Mouse (Mus musculus) neural tube, embryonic 15.5 days (tissue): Measurements from ENCODE around the gene Mb. TPM values are rescaled to one million over a fixed set of nuclear protein-coding genes. Genes with fewer than 3 reads are reported as not detected.

ENCODE experiments used
- ATAC-seq: fragments of 200-750 bp; cut with Nextera tagmentation; 2 replicates; pipeline ENCODE4 v1.8.0; 2017; ENCODE audit warnings: mild to moderate bottlenecking, moderate TSS enrichment, moderate library complexity; ENCODE audit not compliant: low FRiP score
- H3K27ac ChIP-seq: fragments of 300-500 bp; sonication (generic); replicated peaks from 2 replicates; pipeline ENCODE4 v1.5.1; 2015; ENCODE audit warnings: mild to moderate bottlenecking, inconsistent platforms
- H3K27me3 ChIP-seq: fragments of 300-500 bp; sonication (generic); replicated peaks from 2 replicates; pipeline ENCODE4 v1.6.1; 2015; ENCODE audit warnings: inconsistent platforms
- H3K36me3 ChIP-seq: fragments of 300-500 bp; sonication (generic); 2 replicates; pipeline ENCODE4 v1.6.1; 2015; ENCODE audit warnings: inconsistent platforms
- H3K4me1 ChIP-seq: fragments of 300-500 bp; sonication (generic); 2 replicates; pipeline ENCODE4 v1.6.1; 2015; ENCODE audit warnings: inconsistent platforms
- H3K4me2 ChIP-seq: fragments of 300-500 bp; sonication (generic); 2 replicates; pipeline ENCODE4 v1.6.1; 2015; ENCODE audit warnings: inconsistent platforms, mild to moderate bottlenecking, moderate library complexity
- H3K4me3 ChIP-seq: fragments of 300-500 bp; sonication (generic); replicated peaks from 2 replicates; pipeline ENCODE4 v1.5.1; 2015; ENCODE audit warnings: mild to moderate bottlenecking, inconsistent platforms
- H3K9ac ChIP-seq: fragments of 300-500 bp; sonication (generic); replicated peaks from 2 replicates; pipeline ENCODE4 v1.6.1; 2015; ENCODE audit warnings: mild to moderate bottlenecking, inconsistent platforms
- H3K9me3 ChIP-seq: fragments of 300-500 bp; sonication (generic); replicated peaks from 2 replicates; pipeline ENCODE4 v1.6.1; 2016; ENCODE audit warnings: inconsistent platforms
- WGBS: fragments of 180-500 bp; shearing (Covaris S2); methylation state at CpG from one replicate; pipeline ENCODE4 v1.1.7; 2015; ENCODE audit warnings: mixed read lengths; 5-methylcytosine and 5-hydroxymethylcytosine counted together
- polyA plus RNA-seq: library from polyadenylated mRNA; unstranded; fragments of >200 nt; fragmentation: Nextera tagmentation; extraction: Ambion mirVana; gene quantifications from 2 replicates; pipeline ENCODE4 v1.2.1, GENCODE M21; 2015

Gene Mb
- polyA plus RNA-seq, 1 experiment from 2014 or later: 1.3 TPM

GRCm38 (mm10) chr15:77021851-77022250 lies 28.6 kb downstream of the Mb start:
- H3K4me3 ChIP-seq: no peak overlapping the region
- H3K36me3 ChIP-seq: no peaks in the 10 kb centered on the region
- 0 out of 2 replicates have a peak, but pooled peaks cover 10% of the 10 kb centered on the region for H3K4me1 ChIP-seq
- H3K9ac ChIP-seq: no peak overlapping the region
- H3K27ac ChIP-seq: no peak overlapping the region
- WGBS: 80% methylated on average over 4 of the region's 4 CpGs
- no peaks in the 10 kb centered on the region for H3K9me3 ChIP-seq
- H3K27me3 ChIP-seq: no peaks in the 10 kb centered on the region
- no peak overlapping the region for H3K4me2 ChIP-seq
- ATAC-seq: no peak

DNA sequence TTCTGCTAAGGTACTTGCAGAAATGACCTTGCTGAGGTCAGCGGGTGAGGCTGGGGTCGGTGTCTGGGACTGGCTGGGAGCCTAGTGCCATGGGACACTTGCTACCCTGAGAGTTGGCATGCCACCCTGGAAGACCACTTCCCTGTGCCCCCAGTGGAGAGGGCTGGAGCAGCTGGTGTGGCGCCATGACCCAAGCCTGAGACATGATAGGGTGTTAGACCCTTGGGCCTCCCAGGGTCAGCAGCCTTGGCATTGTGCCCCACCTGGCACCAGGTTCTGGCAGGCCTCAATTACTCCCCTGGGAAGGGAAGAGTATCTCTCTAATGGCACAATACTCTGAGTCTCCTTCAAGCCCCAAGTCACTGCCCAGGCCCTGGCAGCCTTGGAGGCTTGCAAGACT lies 29.4 kb downstream of the Mb start:
- Histone ChIP-seq H3K4me2 (no peak overlapping the region), H3K27me3 (no peaks in the 10 kb centered on the region), H3K4me1 (0 out of 2 replicates have a peak, but pooled peaks cover 6% of the 10 kb centered on the region), H3K9ac (no peak overlapping the region), H3K27ac (no peak overlapping the region), H3K4me3 (no peak overlapping the region), H3K9me3 (no peaks in the 10 kb centered on the region), H3K36me3 (no peaks in the 10 kb centered on the region)
- WGBS: 89% methylated on average over 3 of the region's 3 CpGs
- ATAC-seq: no peak

GRCm38 (mm10) chr15:77020136-77020535 lies 30.3 kb downstream of the Mb start:
- H3K9ac ChIP-seq: no peak overlapping the region
- H3K27me3 ChIP-seq: no peaks in the 10 kb centered on the region
- no peaks in the 10 kb centered on the region for H3K9me3 ChIP-seq
- H3K4me1 ChIP-seq: no peaks in the 10 kb centered on the region
- no peak overlapping the region for H3K4me3 ChIP-seq
- no peaks in the 10 kb centered on the region for H3K36me3 ChIP-seq
- H3K27ac ChIP-seq: no peak overlapping the region
- H3K4me2 ChIP-seq: no peak overlapping the region
- ATAC-seq: no peak
- WGBS: 91% methylated on average over 4 of the region's 4 CpGs

DNA sequence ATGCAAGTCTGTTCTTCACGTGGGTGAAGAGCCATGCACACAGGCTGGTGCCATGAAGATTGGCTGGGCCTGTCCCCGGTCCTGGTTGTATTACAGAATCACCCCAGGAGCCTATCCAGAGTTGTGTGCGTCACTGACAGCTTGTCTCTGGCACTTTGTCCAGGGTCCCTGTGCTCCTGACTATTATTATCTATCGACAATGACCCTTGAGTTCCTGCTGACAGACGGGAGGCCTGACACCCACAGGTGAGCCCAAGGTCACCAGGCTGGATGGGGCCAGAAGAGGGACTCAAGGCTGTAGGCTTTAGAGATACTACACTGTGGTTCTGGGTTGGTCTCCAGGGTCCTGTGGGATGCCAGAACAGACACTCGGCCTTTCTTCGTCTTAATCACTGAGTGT lies 30.9 kb downstream of the Mb start:
- H3K27me3 ChIP-seq: no peaks in the 10 kb centered on the region
- ATAC-seq: no peak
- WGBS: 88% methylated on average over 7 of the region's 7 CpGs
- H3K4me2 ChIP-seq: no peak overlapping the region
- H3K4me1 ChIP-seq: peaks cover 6% of the 10 kb centered on the region
- H3K27ac ChIP-seq: no peak overlapping the region
- H3K36me3 ChIP-seq: no peaks in the 10 kb centered on the region
- no peak overlapping the region for H3K4me3 ChIP-seq
- H3K9ac ChIP-seq: no peak overlapping the region
- H3K9me3 ChIP-seq: no peaks in the 10 kb centered on the region

GRCm38 (mm10) chr15:77018740-77019340 lies 31.6 kb downstream of the Mb start:
- H3K36me3 ChIP-seq: no peaks in the 10 kb centered on the region
- no peaks in the 10 kb centered on the region for H3K9me3 ChIP-seq
- WGBS: 68% methylated on average over 6 of the region's 6 CpGs
- peaks cover 13% of the 10 kb centered on the region for H3K4me1 ChIP-seq
- H3K27ac ChIP-seq: no peak overlapping the region
- H3K4me3 ChIP-seq: no peak overlapping the region
- H3K4me2 ChIP-seq: no peak overlapping the region
- no peak for ATAC-seq
- H3K9ac ChIP-seq: no peak overlapping the region
- no peaks in the 10 kb centered on the region for H3K27me3 ChIP-seq

DNA sequence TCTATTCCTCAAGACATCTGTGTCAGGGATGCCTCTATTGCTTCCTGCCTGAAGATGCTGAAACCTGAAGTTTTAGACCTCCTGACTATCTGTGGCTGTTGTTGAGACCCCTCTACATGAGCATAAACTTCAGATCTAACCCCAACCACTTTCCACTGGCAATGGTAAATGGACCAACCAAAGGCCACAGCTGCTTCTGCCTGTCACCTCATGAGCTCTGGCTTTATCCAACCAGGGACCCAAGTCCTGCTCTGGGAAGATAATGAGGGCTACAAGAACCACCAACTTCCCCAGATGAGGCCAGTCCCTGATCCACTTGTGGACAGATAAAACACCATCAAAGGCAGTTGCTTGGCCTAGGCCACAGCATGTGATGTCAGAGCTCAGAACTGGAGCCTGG lies 32.6 kb downstream of the Mb start:
- no peak for ATAC-seq
- no peak overlapping the region for H3K9ac ChIP-seq
- H3K4me1 ChIP-seq: peaks cover 19% of the 10 kb centered on the region

GRCm38 (mm10) chr15:77016509-77016908 lies 34.0 kb downstream of the Mb start:
- no peaks in the 10 kb centered on the region for H3K36me3 ChIP-seq
- H3K27ac ChIP-seq: no peak overlapping the region
- H3K27me3 ChIP-seq: no peaks in the 10 kb centered on the region
- H3K4me3 ChIP-seq: no peak overlapping the region
- no peak overlapping the region for H3K9ac ChIP-seq
- no peak for ATAC-seq
- H3K4me2 ChIP-seq: no peak overlapping the region
- H3K9me3 ChIP-seq: no peaks in the 10 kb centered on the region
- peaks cover 19% of the 10 kb centered on the region for H3K4me1 ChIP-seq
- WGBS: 91% methylated on average over 6 of the region's 6 CpGs

More for the DNA sequence above, 32.6 kb downstream of the Mb start:
- Histone ChIP-seq H3K9me3 (no peaks in the 10 kb centered on the region), H3K4me2 (no peak overlapping the region), H3K4me3 (no peak overlapping the region), H3K27ac (no peak overlapping the region), H3K36me3 (no peaks in the 10 kb centered on the region), H3K27me3 (no peaks in the 10 kb centered on the region)

DNA sequence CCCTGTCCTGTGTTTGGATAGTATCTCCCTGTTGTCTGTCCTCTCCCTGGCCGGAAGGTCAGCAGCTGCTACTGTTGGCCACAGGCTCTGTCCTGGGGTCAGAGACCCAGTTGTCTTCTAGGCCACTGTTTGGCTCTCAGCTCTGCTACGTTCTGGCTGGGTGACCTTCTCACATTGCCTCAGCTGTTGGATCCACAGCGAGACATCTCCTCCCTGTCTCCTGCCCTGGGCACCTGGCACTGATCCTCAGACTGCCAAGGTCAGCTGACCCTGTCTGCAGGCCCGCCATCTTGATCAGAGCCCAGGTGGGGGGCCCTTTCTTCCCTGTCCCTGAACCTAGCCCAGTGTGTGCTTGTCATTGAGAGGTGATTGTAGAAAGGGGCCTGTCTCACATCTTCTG lies 35.5 kb downstream of the Mb start:
- H3K9ac ChIP-seq: no peak overlapping the region
- H3K36me3 ChIP-seq: no peaks in the 10 kb centered on the region
- no peaks in the 10 kb centered on the region for H3K27me3 ChIP-seq
- H3K4me2 ChIP-seq: peak overlapping the region; percentile 34; the same call in 1 of the 2 replicates
- H3K4me3 ChIP-seq: no peak overlapping the region
- ATAC-seq: no peak
- peaks cover 19% of the 10 kb centered on the region for H3K4me1 ChIP-seq
- peak overlapping the region; percentile 45; the same call in 1 of the 2 replicates for H3K27ac ChIP-seq
- no peaks in the 10 kb centered on the region for H3K9me3 ChIP-seq
- 86% methylated on average over 4 of the region's 4 CpGs for WGBS

DNA sequence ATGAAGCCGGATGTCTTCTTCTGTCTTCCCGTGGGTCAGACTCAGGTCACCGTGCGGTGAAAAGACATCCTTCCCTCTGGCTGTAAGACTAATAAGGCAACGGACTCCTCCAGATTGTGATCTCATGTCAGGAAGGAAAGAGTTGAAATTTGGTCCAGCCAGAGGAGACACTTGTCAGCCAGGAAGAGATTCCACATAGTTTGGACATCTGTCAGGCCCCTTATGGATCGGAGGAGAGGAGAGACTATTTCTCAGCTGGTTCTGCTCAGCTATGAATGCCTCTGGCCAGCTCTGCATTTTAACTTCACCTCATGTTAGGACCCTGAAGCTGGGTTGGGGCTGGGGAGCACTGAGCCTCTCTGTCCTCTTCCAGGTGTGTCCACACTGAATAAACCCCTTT lies 36.0 kb downstream of the Mb start:
- peaks cover 19% of the 10 kb centered on the region for H3K4me1 ChIP-seq
- 74% methylated on average over 6 of the region's 6 CpGs for WGBS
- H3K36me3 ChIP-seq: no peaks in the 10 kb centered on the region
- peak overlapping the region; percentile 45 for H3K27ac ChIP-seq
- no peak overlapping the region for H3K4me3 ChIP-seq
- peak overlapping the region; percentile 34 for H3K4me2 ChIP-seq
- no peak for ATAC-seq
- H3K27me3 ChIP-seq: no peaks in the 10 kb centered on the region
- H3K9ac ChIP-seq: no peak overlapping the region
- H3K9me3 ChIP-seq: no peaks in the 10 kb centered on the region

- no peak overlapping the region for H3K4me3 ChIP-seq
- H3K9ac ChIP-seq: peak overlapping the region; percentile 9
- H3K9me3 ChIP-seq: no peaks in the 10 kb centered on the region
- peak overlapping the region; percentile 45 for H3K27ac ChIP-seq
- H3K4me2 ChIP-seq: peak overlapping the region; percentile 34
- H3K27me3 ChIP-seq: no peaks in the 10 kb centered on the region
- peak; percentile 65 for ATAC-seq
- WGBS: 16% methylated on average over 15 of the region's 15 CpGs
- H3K4me1 ChIP-seq: peaks cover 19% of the 10 kb centered on the region
- H3K36me3 ChIP-seq: no peaks in the 10 kb centered on the region
Observed at GRCm38 (mm10) chr15:77013753-77014241, 36.7 kb downstream of the Mb start.

GRCm38 (mm10) chr15:77008851-77009250 lies 41.6 kb downstream of the Mb start:
- Histone ChIP-seq H3K4me2 (no peak overlapping the region), H3K9ac (no peak overlapping the region), H3K36me3 (no peaks in the 10 kb centered on the region), H3K4me3 (no peak overlapping the region), H3K27me3 (peaks cover 3% of the 10 kb centered on the region; the same call in 1 of the 2 replicates), H3K4me1 (peaks cover 7% of the 10 kb centered on the region), H3K9me3 (no peaks in the 10 kb centered on the region), H3K27ac (no peak overlapping the region)
- WGBS: 90% methylated on average over 6 of the region's 6 CpGs
- ATAC-seq: no peak

- no peaks in the 10 kb centered on the region for H3K36me3 ChIP-seq
- peaks cover 3% of the 10 kb centered on the region; the same call in 1 of the 2 replicates for H3K27me3 ChIP-seq
- peaks cover 3% of the 10 kb centered on the region; the same call in 1 of the 2 replicates for H3K4me1 ChIP-seq
- H3K4me3 ChIP-seq: no peak overlapping the region
- H3K4me2 ChIP-seq: no peak overlapping the region
- H3K9me3 ChIP-seq: no peaks in the 10 kb centered on the region
- no peak overlapping the region for H3K27ac ChIP-seq
- WGBS: 21% methylated on average over 3 of the region's 3 CpGs
- ATAC-seq: no peak
- H3K9ac ChIP-seq: no peak overlapping the region
Observed at GRCm38 (mm10) chr15:77003868-77004215, 46.6 kb downstream of the Mb start.
